Mouse (Mus musculus) olfactory bulb, adult 2 months (tissue): ENCODE results near the gene Crybb1. TPM values are rescaled to one million over a fixed set of nuclear protein-coding genes. Genes with fewer than 3 reads are reported as not detected.

Experiments used
- H3K27ac ChIP-seq: fragments of 200-500 bp; 2 replicates; pipeline ENCODE4 v1.5.1; 2012; ENCODE audit warnings: low read depth, low read length; ENCODE audit not compliant: insufficient read depth
- H3K4me1 ChIP-seq: fragments of 200-500 bp; 2 replicates; pipeline ENCODE4 v1.6.1; 2012; ENCODE audit warnings: low read length; ENCODE audit not compliant: control insufficient read depth, insufficient read depth
- H3K4me3 ChIP-seq: fragments of 200-500 bp; 2 replicates; pipeline ENCODE4 v1.5.1; 2012; ENCODE audit warnings: mild to moderate bottlenecking, low read depth, low read length, moderate library complexity; ENCODE audit not compliant: insufficient read depth
- CTCF ChIP-seq: fragments of 200-500 bp; IDR thresholded peaks from 2 replicates; pipeline ENCODE4 v1.5.1; 2012; ENCODE audit warnings: low read depth, mild to moderate bottlenecking, low read length, moderate library complexity; ENCODE audit not compliant: insufficient read depth
- POLR2A ChIP-seq: fragments of 200-500 bp; IDR thresholded peaks from 2 replicates; pipeline ENCODE4 v1.6.1; 2012; ENCODE audit warnings: mild to moderate bottlenecking, low read depth, low read length, moderate library complexity; ENCODE audit not compliant: insufficient read depth
- WGBS: fragments of 180-500 bp; shearing (Covaris S2); methylation state at CpG from one replicate; pipeline ENCODE4 v1.1.7; 2018; 5-methylcytosine and 5-hydroxymethylcytosine counted together
- polyA plus RNA-seq: library from polyadenylated mRNA; stranded (reverse); fragments of >200 nt; gene quantifications from 2 replicates; pipeline ENCODE4 v1.2.4, GENCODE M21; 2012; ENCODE audit warnings: low replicate concordance; ENCODE audit not compliant: missing spikeins, insufficient read depth, insufficient read length

Gene Crybb1
- polyA plus RNA-seq, result not detected in 2 replicates

GRCm38 (mm10) chr5:112255426-112255825, at the start of gene Crybb1:
Gene Crybb1, plus strand, starts transcription at chr5:112255815.
- peak within 1 kb of the TSS; percentile 69 for H3K27ac ChIP-seq

GRCm38 (mm10) chr5:112206543-112207255, 48.9 kb upstream of the Crybb1 start:
- TF ChIP-seq CTCF (no peak), POLR2A (no peak)
- no peak overlapping the region for H3K4me3 ChIP-seq
- H3K27ac ChIP-seq, result no peak overlapping the region
- no peaks in the 10 kb centered on the region for H3K4me1 ChIP-seq
- WGBS, result 43% methylated on average over 16 of the region's 16 CpGs

More at GRCm38 (mm10) chr5:112255426-112255825, at the start of gene Crybb1:
- WGBS, result 42% methylated on average over 3 of the region's 3 CpGs
- Histone ChIP-seq H3K4me1 (peaks cover 27% of the 10 kb centered on the region), H3K4me3 (no peak within 1 kb of the TSS)
- no peak for TF ChIP-seq POLR2A
- TF ChIP-seq CTCF, result no peak

- TF ChIP-seq POLR2A (no peak), CTCF (no peak)
- 80% methylated on average over 4 of the region's 4 CpGs for WGBS
- no peak overlapping the region for H3K4me3 ChIP-seq
- H3K27ac ChIP-seq, result no peak overlapping the region
- H3K4me1 ChIP-seq, result no peaks in the 10 kb centered on the region
Observed at GRCm38 (mm10) chr5:112208321-112208720, 47.3 kb upstream of the Crybb1 start.

GRCm38 (mm10) chr5:112210104-112210503, 45.5 kb upstream of the Crybb1 start:
- no peak for TF ChIP-seq POLR2A
- peak; percentile 91 for TF ChIP-seq CTCF
- Histone ChIP-seq H3K4me1 (no peaks in the 10 kb centered on the region), H3K4me3 (no peak overlapping the region), H3K27ac (no peak overlapping the region)
- WGBS, result 24% methylated on average over 8 of the region's 8 CpGs

- no peak for TF ChIP-seq POLR2A
- no peak for TF ChIP-seq CTCF
- H3K27ac ChIP-seq, result no peak overlapping the region
- no peak overlapping the region for H3K4me3 ChIP-seq
- WGBS, result 91% methylated on average over 7 of the region's 7 CpGs
- no peaks in the 10 kb centered on the region for H3K4me1 ChIP-seq
Observed at GRCm38 (mm10) chr5:112211911-112212310, 43.7 kb upstream of the Crybb1 start.

GRCm38 (mm10) chr5:112212711-112213264, 42.8 kb upstream of the Crybb1 start:
- H3K27ac ChIP-seq, result no peak overlapping the region
- 63% methylated on average over 6 of the region's 6 CpGs for WGBS
- H3K4me3 ChIP-seq, result no peak overlapping the region
- no peak for TF ChIP-seq POLR2A
- no peak for TF ChIP-seq CTCF
- H3K4me1 ChIP-seq, result no peaks in the 10 kb centered on the region

- Histone ChIP-seq H3K4me3 (no peak overlapping the region), H3K4me1 (no peaks in the 10 kb centered on the region), H3K27ac (no peak overlapping the region)
- no peak for TF ChIP-seq CTCF
- no peak for TF ChIP-seq POLR2A
- WGBS, result 37% methylated on average over 19 of the region's 19 CpGs
Observed at GRCm38 (mm10) chr5:112213331-112214240, 42.0 kb upstream of the Crybb1 start.

- Histone ChIP-seq H3K4me3 (no peak overlapping the region), H3K27ac (no peak overlapping the region), H3K4me1 (no peaks in the 10 kb centered on the region)
- 4% methylated on average over 10 of the region's 10 CpGs for WGBS
- peak; percentile 66 for TF ChIP-seq CTCF
- no peak for TF ChIP-seq POLR2A
Observed at GRCm38 (mm10) chr5:112214419-112214818, 41.2 kb upstream of the Crybb1 start.
